Mouse (Mus musculus): Measurements from ENCODE around the gene Sugp1.

GRCm38 (mm10) chr8:70049662-70050061 is 7.0 kb downstream of the Sugp1 start:
- no peak for TF ChIP-seq GATA1 (IDR thresholded peaks at IDR 0.05; ENCODE audit: low read length)
- TF ChIP-seq TAL1 (IDR thresholded peaks at IDR 0.05; ENCODE audit: low read length) = no peak
